Mouse (Mus musculus): ENCODE measurements around the gene Zfand3. TPM values are rescaled to one million over a fixed set of nuclear protein-coding genes. Genes with fewer than 3 reads are reported as not detected.

Gene Zfand3
- polyA plus RNA-seq, 1 experiment from 2014 or later, result 55.1 TPM

GRCm38 (mm10) chr17:30197280-30198030 is 192.9 kb downstream of the Zfand3 start:
- ATAC-seq (ENCODE audit: insufficient number of reproducible peaks, low FRiP score, low TSS enrichment, low read depth), result no peak
- Histone ChIP-seq H3K27me3 (ENCODE audit: control insufficient read depth, insufficient read depth, low read length) (no peaks in the 10 kb centered on the region), H3K4me1 (ENCODE audit: control insufficient read depth, insufficient read depth, low read length) (peaks cover 37% of the 10 kb centered on the region), H3K9me3 (ENCODE audit: control insufficient read depth, low read length) (no peaks in the 10 kb centered on the region), H3K36me3 (ENCODE audit: control insufficient read depth, insufficient read depth, low read length) (peaks cover 2% of the 10 kb centered on the region; the same call in 1 of the 2 replicates), H3K4me3 (ENCODE audit: low read depth, low read length) (no peak overlapping the region), H3K27ac (replicated peaks; ENCODE audit: low read depth, low read length) (no peak overlapping the region), H3K4me2 (ENCODE audit: low read depth, severe bottlenecking) (no peak overlapping the region), H3K9ac (ENCODE audit: low read length) (no peak overlapping the region; the same call in 1 of the 2 replicates)
- DNase-seq (ENCODE audit: low spot score), result no peak
- WGBS, result 52% methylated on average over 12 of the region's 12 CpGs

GRCm38 (mm10) chr17:30198422-30198821 is 193.9 kb downstream of the Zfand3 start:
- no peaks in the 10 kb centered on the region for H3K9me3 ChIP-seq (ENCODE audit: control insufficient read depth, low read length)
- peak; percentile 49 for DNase-seq (ENCODE audit: low spot score)
- H3K27me3 ChIP-seq (ENCODE audit: control insufficient read depth, insufficient read depth, low read length), result no peaks in the 10 kb centered on the region
- H3K27ac ChIP-seq (replicated peaks; ENCODE audit: low read depth, low read length), result peak overlapping the region; percentile 21; the same call in 1 of the 2 replicates
- ATAC-seq (ENCODE audit: insufficient number of reproducible peaks, low FRiP score, low TSS enrichment, low read depth), result no peak
- whole genome bisulfite sequencing, result 49% methylated on average over 10 of the region's 10 CpGs
- H3K36me3 ChIP-seq (ENCODE audit: control insufficient read depth, insufficient read depth, low read length), result peaks cover 2% of the 10 kb centered on the region; the same call in 1 of the 2 replicates
- no peak overlapping the region for H3K4me2 ChIP-seq (ENCODE audit: low read depth, severe bottlenecking)
- H3K4me3 ChIP-seq (ENCODE audit: low read depth, low read length), result no peak overlapping the region
- H3K9ac ChIP-seq (ENCODE audit: low read length), result no peak overlapping the region
- H3K4me1 ChIP-seq (ENCODE audit: control insufficient read depth, insufficient read depth, low read length), result peaks cover 37% of the 10 kb centered on the region

GRCm38 (mm10) chr17:30199374-30200247 is 195.1 kb downstream of the Zfand3 start:
- no peaks in the 10 kb centered on the region for H3K27me3 ChIP-seq (ENCODE audit: control insufficient read depth, insufficient read depth, low read length)
- no peak overlapping the region for H3K9ac ChIP-seq (ENCODE audit: low read length)
- H3K4me1 ChIP-seq (ENCODE audit: control insufficient read depth, insufficient read depth, low read length), result peaks cover 31% of the 10 kb centered on the region
- no peak overlapping the region for H3K4me3 ChIP-seq (ENCODE audit: low read depth, low read length)
- ATAC-seq (ENCODE audit: insufficient number of reproducible peaks, low FRiP score, low TSS enrichment, low read depth) (no peak), DNase-seq (ENCODE audit: low spot score) (no peak)
- H3K27ac ChIP-seq (replicated peaks; ENCODE audit: low read depth, low read length), result no peak overlapping the region; the same call in 1 of the 2 replicates
- 84% methylated on average over 13 of the region's 13 CpGs for WGBS
- no peaks in the 10 kb centered on the region for H3K9me3 ChIP-seq (ENCODE audit: control insufficient read depth, low read length)
- H3K36me3 ChIP-seq (ENCODE audit: control insufficient read depth, insufficient read depth, low read length), result peaks cover 2% of the 10 kb centered on the region; the same call in 1 of the 2 replicates
- no peak overlapping the region for H3K4me2 ChIP-seq (ENCODE audit: low read depth, severe bottlenecking)

- Histone ChIP-seq H3K4me2 (ENCODE audit: low read depth, severe bottlenecking) (no peak overlapping the region; the same call in 1 of the 2 replicates), H3K36me3 (ENCODE audit: control insufficient read depth, insufficient read depth, low read length) (peaks cover 2% of the 10 kb centered on the region; the same call in 1 of the 2 replicates), H3K4me1 (ENCODE audit: control insufficient read depth, insufficient read depth, low read length) (peaks cover 31% of the 10 kb centered on the region), H3K27me3 (ENCODE audit: control insufficient read depth, insufficient read depth, low read length) (no peaks in the 10 kb centered on the region), H3K9ac (ENCODE audit: low read length) (peak overlapping the region; percentile 22; the same call in 1 of the 2 replicates), H3K4me3 (ENCODE audit: low read depth, low read length) (no peak overlapping the region), H3K27ac (replicated peaks; ENCODE audit: low read depth, low read length) (no peak overlapping the region), H3K9me3 (ENCODE audit: control insufficient read depth, low read length) (no peaks in the 10 kb centered on the region)
- WGBS, result 87% methylated on average over 4 of the region's 4 CpGs
- ATAC-seq (ENCODE audit: insufficient number of reproducible peaks, low FRiP score, low TSS enrichment, low read depth) (no peak), DNase-seq (ENCODE audit: low spot score) (no peak)
These were observed 195.8 kb downstream of the Zfand3 start for GRCm38 (mm10) chr17:30200283-30200682.

GRCm38 (mm10) chr17:30205062-30205825 is 200.7 kb downstream of the Zfand3 start:
- Histone ChIP-seq H3K36me3 (ENCODE audit: control insufficient read depth, insufficient read depth, low read length) (peaks cover 10% of the 10 kb centered on the region; the same call in 1 of the 2 replicates), H3K4me2 (ENCODE audit: low read depth, severe bottlenecking) (no peak overlapping the region), H3K9me3 (ENCODE audit: control insufficient read depth, low read length) (no peaks in the 10 kb centered on the region), H3K27me3 (ENCODE audit: control insufficient read depth, insufficient read depth, low read length) (no peaks in the 10 kb centered on the region), H3K9ac (ENCODE audit: low read length) (no peak overlapping the region), H3K4me1 (ENCODE audit: control insufficient read depth, insufficient read depth, low read length) (peaks cover 9% of the 10 kb centered on the region; the same call in 1 of the 2 replicates), H3K4me3 (ENCODE audit: low read depth, low read length) (no peak overlapping the region), H3K27ac (replicated peaks; ENCODE audit: low read depth, low read length) (no peak overlapping the region)
- ATAC-seq (ENCODE audit: insufficient number of reproducible peaks, low FRiP score, low TSS enrichment, low read depth) (no peak), DNase-seq (ENCODE audit: low spot score) (no peak)
- 90% methylated on average over 17 of the region's 17 CpGs for WGBS

GRCm38 (mm10) chr17:30210262-30210661 is 205.7 kb downstream of the Zfand3 start:
- Histone ChIP-seq H3K9me3 (ENCODE audit: control insufficient read depth, low read length) (no peaks in the 10 kb centered on the region), H3K27ac (replicated peaks; ENCODE audit: low read depth, low read length) (no peak overlapping the region), H3K36me3 (ENCODE audit: control insufficient read depth, insufficient read depth, low read length) (peaks cover 14% of the 10 kb centered on the region; the same call in 1 of the 2 replicates), H3K4me1 (ENCODE audit: control insufficient read depth, insufficient read depth, low read length) (0 out of 2 replicates have a peak, but pooled peaks cover 4% of the 10 kb centered on the region), H3K27me3 (ENCODE audit: control insufficient read depth, insufficient read depth, low read length) (no peaks in the 10 kb centered on the region), H3K4me3 (ENCODE audit: low read depth, low read length) (no peak overlapping the region), H3K4me2 (ENCODE audit: low read depth, severe bottlenecking) (no peak overlapping the region), H3K9ac (ENCODE audit: low read length) (no peak overlapping the region)
- DNase-seq (ENCODE audit: low spot score) (no peak), ATAC-seq (ENCODE audit: insufficient number of reproducible peaks, low FRiP score, low TSS enrichment, low read depth) (no peak)
- 96% methylated on average over 8 of the region's 8 CpGs for WGBS

- ATAC-seq (ENCODE audit: insufficient number of reproducible peaks, low FRiP score, low TSS enrichment, low read depth) (no peak), DNase-seq (ENCODE audit: low spot score) (no peak)
- Histone ChIP-seq H3K9me3 (ENCODE audit: control insufficient read depth, low read length) (no peaks in the 10 kb centered on the region), H3K36me3 (ENCODE audit: control insufficient read depth, insufficient read depth, low read length) (peaks cover 14% of the 10 kb centered on the region; the same call in 1 of the 2 replicates), H3K4me2 (ENCODE audit: low read depth, severe bottlenecking) (no peak overlapping the region), H3K27me3 (ENCODE audit: control insufficient read depth, insufficient read depth, low read length) (no peaks in the 10 kb centered on the region), H3K9ac (ENCODE audit: low read length) (no peak overlapping the region), H3K27ac (replicated peaks; ENCODE audit: low read depth, low read length) (no peak overlapping the region), H3K4me3 (ENCODE audit: low read depth, low read length) (no peak overlapping the region), H3K4me1 (ENCODE audit: control insufficient read depth, insufficient read depth, low read length) (0 out of 2 replicates have a peak, but pooled peaks cover 4% of the 10 kb centered on the region)
- 96% methylated on average over 6 of the region's 6 CpGs for WGBS
These were observed 206.4 kb downstream of the Zfand3 start for GRCm38 (mm10) chr17:30210936-30211335.
